Mouse (Mus musculus): ENCODE data around the gene Rasgrf2. TPM values are rescaled to one million over a fixed set of nuclear protein-coding genes. Genes with fewer than 3 reads are reported as not detected.

Rasgrf2 gene
- total RNA-seq, 2 experiments from 2014 or later, result 2.0 to 2.3 TPM

DNA sequence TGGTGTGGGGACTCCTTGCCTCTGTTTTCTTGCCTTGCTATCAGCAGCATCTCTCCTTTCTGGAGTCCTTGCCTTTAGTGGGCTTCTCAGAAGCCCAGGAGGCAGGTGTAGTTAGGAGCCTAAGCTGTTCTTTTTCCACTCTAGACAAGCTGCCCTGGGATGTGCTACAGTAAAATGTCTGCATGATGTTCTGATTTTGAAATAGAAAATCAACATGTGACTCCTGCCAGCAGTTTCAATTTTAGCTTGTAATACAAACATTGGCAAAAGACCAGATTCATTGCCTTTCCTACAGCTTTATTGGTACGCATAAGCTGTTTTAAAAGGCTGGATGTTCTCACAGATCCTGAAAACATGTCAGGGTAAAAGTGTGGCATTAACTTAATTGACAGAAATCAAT lies 176.3 kb downstream of the Rasgrf2 start:
- DNase-seq, result no peak

DNA sequence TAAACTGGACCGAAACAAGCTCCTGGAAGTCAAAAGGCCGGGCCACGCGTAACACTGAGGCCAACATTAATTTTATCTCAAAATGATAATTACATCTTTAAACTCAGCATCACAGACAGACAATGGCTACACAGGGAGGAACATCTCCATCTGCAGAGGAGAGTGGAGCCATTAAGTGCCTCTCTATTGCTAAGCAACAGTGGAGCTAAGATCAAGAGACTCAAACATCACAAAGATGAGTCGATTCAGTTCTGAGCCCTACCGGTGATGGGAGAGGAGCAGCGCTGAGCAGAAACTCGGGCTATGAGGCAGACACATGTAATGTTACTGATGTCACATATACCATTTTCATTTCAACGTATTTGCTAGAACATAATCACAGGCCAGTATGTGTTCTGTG lies 191.3 kb downstream of the Rasgrf2 start:
- no peak for DNase-seq

DNA sequence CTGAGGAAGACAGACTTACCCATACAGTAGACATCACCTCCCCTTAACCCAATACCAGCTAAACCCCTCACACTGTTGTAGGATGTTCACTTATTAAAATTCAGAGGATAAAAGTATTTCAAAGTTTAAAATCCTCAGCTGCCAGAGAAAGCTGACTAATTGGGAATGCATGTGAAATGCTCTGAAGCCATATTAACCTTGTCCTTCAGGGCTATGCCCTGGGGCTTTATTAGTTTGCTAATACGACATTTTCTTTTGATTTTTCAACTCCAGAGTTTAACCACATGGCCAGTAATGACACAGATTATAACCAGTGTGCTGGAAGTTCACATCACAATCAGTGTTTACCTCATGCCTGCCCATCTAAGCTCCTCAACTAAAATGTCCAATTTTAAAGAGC lies 192.6 kb downstream of the Rasgrf2 start:
- DNase-seq, result no peak

GRCm38 (mm10) chr13:91937232-91937631 lies 194.2 kb downstream of the Rasgrf2 start:
- DNase-seq, result no peak

GRCm38 (mm10) chr13:91932122-91932521 lies 199.3 kb downstream of the Rasgrf2 start:
- DNase-seq, result no peak

DNA sequence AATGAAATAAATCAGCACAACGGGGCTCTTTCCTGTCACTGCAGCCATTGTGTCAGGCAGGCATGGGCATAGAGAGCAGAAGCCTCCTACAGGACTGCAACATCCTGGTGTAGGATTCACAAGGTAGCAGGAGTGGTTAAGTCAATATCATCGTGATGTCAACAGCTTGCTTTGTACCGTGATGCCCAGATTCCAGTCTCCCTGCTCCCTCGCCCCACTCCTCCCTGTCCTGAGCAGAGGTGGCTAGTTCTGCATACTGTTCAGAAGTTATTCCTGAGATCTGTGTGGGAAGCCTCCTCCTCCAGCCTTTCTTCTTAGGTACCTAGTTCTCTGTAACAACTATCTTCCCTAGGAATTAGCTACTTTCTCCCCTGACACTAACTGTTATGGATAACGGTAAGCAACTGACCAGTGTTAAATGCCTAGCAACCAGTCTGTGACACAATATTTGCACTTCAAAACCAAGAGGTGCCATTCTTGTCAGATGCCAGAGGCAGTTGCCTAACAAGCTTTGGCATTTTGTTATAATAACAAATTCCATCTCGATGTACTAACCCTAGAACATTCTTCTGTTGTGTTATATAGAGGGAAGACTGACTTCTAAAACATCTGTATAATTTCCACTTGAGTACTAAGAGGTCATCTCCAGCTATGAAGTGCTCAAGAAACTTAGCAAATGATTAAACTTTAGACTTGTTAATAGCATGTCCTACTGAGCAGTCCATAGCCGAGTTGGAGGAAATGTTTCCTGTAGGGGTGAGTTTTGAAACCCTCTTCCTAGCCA lies 201.3 kb downstream of the Rasgrf2 start:
- DNase-seq, result no peak

- DNase-seq, result no peak
Observed at GRCm38 (mm10) chr13:91928605-91929389, 202.7 kb downstream of the Rasgrf2 start.

DNA sequence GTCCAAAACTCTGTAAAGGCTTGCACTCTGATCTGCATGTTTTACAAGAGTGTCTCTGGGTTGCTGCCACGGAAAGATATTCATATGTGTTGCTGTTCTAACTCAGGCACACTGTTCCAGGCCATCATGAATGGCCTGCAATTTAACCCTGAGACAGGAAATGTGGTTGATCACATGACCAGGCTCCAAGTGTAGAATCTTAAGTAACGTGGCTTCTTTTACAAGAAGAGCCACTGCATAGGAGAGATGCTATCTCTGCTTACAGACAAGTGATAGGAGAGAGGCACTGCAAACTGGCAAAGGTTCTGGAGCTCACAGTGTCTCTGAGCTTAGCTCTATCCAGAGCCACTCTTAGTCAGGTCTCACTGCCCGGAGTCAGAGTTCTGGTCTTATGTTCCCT lies 210.4 kb downstream of the Rasgrf2 start:
- DNase-seq, result no peak

DNA sequence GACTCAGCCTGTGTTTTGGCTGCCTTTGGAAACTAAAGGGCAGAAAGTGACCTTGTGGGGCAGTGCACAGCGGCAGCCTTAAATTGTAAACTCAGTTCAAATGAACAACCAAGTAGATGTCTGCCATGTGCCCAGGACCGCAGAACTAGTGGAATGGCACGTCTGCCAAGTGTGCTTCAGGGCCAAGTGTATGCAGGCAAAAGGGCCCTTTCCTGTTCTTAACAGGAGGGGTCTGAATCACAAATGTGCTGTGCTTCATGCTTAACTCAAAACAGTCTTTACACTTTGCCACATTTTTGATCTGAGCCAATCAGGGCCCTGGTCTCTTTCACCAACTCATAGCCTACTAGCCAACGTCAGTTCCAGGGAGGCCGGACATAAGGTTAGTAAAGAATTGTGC lies 212.7 kb downstream of the Rasgrf2 start:
- no peak for DNase-seq

- no peak for DNase-seq
Observed at GRCm38 (mm10) chr13:91917835-91918234, 213.6 kb downstream of the Rasgrf2 start.

DNA sequence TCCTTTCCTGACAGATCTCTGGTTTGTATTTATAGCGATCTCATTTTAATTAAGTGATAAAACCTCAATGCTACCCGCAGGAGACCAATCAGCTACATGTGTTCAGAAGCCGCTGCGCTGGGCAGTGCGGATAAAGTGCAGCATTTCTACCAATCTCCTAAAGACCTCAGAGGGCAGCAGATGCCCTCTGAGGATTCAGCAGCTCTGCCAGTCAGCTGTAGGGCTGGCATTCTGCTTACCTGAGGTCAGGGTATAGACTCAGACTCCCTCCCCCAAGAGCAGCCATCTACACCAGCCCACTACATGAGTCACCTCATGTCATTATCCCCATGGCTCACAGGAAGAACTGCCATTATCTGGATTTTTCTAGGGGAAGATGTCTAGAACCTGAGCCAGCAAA lies 215.1 kb downstream of the Rasgrf2 start:
- DNase-seq, result no peak

DNA sequence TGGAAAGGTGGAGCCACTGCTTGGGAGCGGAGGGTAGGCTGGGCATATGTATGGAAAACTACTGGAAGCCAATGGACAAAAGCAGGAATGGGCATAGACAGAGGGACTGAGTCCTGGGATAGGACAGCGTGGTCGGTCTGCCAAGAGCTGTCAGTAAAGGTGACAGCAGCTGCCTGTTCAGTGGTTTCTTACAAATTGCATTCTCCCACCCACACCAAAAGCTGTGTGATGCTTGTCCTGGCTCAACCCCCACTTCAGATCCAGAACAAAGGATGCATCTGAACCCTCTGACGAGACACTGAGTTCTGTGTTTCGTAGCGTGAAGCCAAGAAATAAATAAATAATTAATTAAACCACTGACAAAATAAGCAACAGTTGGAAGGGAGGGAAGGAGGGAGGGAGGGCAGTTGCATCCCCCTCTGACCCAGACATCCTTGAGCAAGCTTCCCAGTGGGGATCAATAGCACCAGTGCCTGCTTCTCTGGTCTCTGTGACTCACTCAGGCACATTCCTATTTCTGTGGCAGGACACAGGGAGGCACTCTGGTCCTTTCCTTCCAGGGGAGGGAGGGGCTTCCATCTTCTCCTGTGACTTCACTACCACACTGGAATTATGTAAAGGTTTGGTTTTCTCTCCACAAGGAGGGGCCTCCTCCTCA lies 215.7 kb downstream of the Rasgrf2 start:
- no peak for DNase-seq

DNA sequence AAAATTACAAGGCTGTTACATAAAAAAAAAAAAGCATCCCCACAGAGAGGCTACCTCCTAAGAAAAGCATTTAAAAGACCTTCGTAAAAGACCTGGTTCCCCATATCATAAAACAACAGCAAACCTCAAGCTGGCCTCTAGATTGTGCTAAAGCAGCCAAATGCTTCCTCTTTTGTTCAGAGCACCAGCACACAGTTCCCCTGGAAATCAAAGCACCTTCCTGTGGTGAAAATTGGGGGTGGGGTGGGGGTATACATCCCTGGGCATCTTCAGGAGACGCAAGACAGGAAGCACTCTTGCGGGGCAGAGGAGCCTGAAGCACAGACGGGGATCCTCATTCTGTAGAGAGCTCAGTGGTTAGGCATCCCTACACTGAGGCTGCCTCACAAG lies 216.3 kb downstream of the Rasgrf2 start:
- DNase-seq, result no peak

- no peak for DNase-seq
Observed at GRCm38 (mm10) chr13:91911652-91912051, 219.8 kb downstream of the Rasgrf2 start.

DNA sequence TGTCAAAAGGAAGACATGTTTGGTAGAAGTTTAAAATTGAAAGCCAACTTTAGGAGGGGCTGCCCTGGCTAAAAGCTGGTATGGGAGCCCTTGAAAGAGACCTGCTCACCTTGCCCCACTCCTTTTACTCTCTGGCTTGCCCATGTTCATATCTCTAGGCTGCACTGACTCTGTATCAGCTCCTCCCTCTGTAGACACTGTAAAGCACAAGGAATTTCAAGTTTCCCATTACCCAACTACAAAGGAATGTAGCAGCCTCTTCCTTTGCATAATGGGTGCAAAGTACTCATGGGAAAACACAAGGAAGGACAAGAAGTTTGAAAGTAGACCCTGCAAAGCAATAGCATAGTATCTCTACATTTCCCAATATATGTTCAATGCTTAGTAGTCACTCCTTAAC lies 220.2 kb downstream of the Rasgrf2 start:
- no peak for DNase-seq

DNA sequence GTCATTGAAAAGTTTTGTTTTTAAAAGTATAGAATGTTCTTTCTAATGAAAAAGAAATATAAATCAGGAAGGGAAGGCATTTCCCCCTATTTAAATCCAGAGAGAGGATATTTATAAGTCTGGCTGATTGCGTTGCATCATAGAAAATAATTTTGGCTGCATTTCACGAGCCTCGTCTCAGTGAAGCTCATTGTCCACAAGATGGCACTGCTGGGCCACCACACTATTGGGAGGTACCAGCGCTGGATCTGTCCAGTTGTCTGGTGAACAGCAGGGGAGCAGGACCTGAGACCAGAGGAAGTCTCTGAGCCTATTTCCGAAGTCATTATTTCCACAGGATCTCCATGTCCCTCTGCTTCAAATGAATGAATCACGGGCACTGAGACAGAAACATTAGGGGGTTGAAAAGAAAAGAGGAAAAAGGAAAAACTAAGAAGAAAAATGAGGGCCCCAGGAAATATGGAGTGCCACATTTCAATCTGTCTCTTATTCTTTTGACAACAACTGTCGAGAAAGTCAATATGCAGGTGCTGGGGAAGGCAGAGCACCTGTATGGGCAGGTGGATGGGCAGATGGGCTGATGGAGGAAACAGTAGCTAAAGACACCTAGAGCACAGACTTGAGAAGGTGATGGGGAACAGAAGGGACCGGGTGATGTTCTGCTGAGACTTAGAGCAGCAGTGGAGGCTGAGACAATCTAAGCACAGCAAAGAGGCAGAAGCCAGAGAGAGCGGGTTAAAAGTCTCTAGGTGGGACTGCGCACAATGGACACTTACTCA lies 223.1 kb downstream of the Rasgrf2 start:
- peak; percentile 78 for DNase-seq

DNA sequence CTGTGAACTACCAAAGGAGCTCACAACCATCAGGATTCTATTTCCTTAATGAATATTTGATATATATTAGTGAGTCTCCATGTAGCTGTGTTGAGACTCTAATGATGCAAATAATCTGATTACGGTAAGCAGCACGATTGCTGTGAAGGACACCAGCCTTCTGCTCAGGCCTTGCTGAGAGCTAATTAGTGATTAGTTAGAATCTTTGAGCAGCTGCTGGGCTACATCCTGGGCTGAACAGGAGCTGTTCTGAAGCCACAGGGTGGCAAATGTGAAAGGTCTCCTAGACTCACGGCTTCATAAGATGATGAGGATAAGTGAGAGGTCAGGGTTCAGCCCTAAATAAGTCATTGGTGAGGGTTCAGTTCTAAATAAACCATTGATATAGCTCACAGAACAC lies 225.1 kb downstream of the Rasgrf2 start:
- no peak for DNase-seq

- no peak for DNase-seq
Observed at GRCm38 (mm10) chr13:91896476-91896875, 235.0 kb downstream of the Rasgrf2 start.

GRCm38 (mm10) chr13:91893132-91893531 lies 238.3 kb downstream of the Rasgrf2 start:
- DNase-seq, result no peak

DNA sequence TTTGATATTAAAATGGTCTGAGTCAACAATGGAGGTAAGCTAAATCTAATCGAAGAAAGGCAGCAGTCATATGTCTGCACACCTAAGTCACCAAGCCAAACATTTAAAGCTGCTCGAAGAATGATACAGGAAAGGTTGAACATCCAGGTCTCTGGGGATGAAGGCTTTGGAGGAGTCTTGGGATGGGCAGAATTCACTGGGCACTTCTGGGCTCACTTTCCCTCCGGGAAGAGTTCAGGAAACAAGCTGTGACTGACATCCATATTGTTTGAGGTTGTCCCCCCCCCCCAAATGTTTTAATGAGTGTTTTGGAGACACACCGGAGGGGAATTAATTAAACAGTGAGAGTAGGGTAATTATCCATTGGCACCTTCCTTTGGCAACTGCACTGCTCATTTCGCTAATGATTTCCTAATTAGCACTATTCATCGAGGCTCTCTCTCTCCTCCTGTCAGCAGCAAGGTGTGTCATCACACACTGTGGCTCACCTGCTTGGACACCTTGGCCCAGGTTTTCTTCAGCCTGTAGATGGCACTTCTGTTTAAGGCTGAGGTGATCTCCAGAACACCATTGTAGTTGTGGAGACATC lies 241.3 kb downstream of the Rasgrf2 start:
- no peak for DNase-seq

DNA sequence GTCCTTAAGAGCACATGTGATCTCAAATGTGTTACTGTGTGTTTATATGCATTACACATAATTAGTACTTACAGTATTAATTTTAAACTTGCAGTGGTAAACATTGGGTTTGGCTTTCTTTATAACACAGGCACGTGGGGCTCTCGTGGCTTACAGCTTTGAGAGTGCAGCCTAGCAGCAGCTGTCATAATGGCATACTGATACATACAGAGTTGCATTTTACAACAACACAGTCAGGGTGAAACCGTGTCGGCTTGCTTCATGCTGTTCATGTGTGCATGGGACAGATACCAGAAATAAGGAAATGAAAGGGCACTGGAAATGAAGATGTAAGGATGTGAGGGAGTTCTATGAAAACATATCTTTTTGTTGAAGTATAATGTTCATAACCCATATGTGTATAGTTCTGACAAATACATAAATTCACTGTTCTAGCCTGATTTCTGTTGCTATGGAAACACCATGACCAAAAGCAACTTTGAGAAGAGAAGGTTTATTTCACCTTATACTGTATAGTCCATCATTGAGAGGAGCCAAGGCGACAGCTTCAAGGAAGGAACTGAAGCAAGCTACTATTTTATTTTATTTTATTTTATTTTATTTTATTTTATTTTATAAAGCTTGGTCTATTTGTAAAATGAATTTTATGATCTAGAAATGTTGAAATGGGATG lies 246.6 kb downstream of the Rasgrf2 start:
- no peak for DNase-seq

Measured in gastrocnemius, postnatal 10 days (tissue).